Mouse (Mus musculus) midbrain, embryonic 13.5 days (tissue): ENCODE results near the gene Armcx6. TPM values are rescaled to one million over a fixed set of nuclear protein-coding genes. Genes with fewer than 3 reads are reported as not detected.
"Not testable (repeated sequence)": the region's sequence is repeated elsewhere in the genome, so short reads cannot be mapped to it uniquely, and the experiment has no call there.

Experiments
- ATAC-seq: fragments of 200-750 bp; cut with Nextera tagmentation; 2 replicates; pipeline ENCODE4 v1.8.0; 2017; ENCODE audit warnings: mild to moderate bottlenecking, moderate TSS enrichment, moderate library complexity
- H3K27ac ChIP-seq: fragments of 300-500 bp; sonication (generic); 2 replicates; pipeline ENCODE4 v1.5.1; 2015; ENCODE audit warnings: inconsistent platforms, mild to moderate bottlenecking, moderate library complexity
- H3K27me3 ChIP-seq: fragments of 300-500 bp; sonication (generic); 2 replicates; pipeline ENCODE4 v1.6.1; 2015; ENCODE audit warnings: mild to moderate bottlenecking, inconsistent platforms
- H3K36me3 ChIP-seq: fragments of 300-500 bp; sonication (generic); 2 replicates; pipeline ENCODE4 v1.6.1; 2015; ENCODE audit warnings: mild to moderate bottlenecking, inconsistent platforms
- H3K4me1 ChIP-seq: fragments of 300-500 bp; sonication (generic); replicated peaks from 2 replicates; pipeline ENCODE4 v1.6.1; 2015; ENCODE audit warnings: inconsistent platforms
- H3K4me2 ChIP-seq: fragments of 300-500 bp; sonication (generic); replicated peaks from 2 replicates; pipeline ENCODE4 v1.6.1; 2015; ENCODE audit warnings: moderate library complexity, mild to moderate bottlenecking, inconsistent platforms
- H3K4me3 ChIP-seq: fragments of 300-500 bp; sonication (generic); replicated peaks from 2 replicates; pipeline ENCODE4 v1.5.1; 2015; ENCODE audit warnings: mild to moderate bottlenecking, inconsistent platforms
- H3K9ac ChIP-seq: fragments of 300-500 bp; sonication (generic); replicated peaks from 2 replicates; pipeline ENCODE4 v1.6.1; 2015; ENCODE audit warnings: mild to moderate bottlenecking, inconsistent platforms
- H3K9me3 ChIP-seq: fragments of 300-500 bp; sonication (generic); 2 replicates; pipeline ENCODE4 v1.6.1; 2016; ENCODE audit warnings: mild to moderate bottlenecking, inconsistent platforms
- WGBS: fragments of 180-500 bp; shearing (Covaris S2); methylation state at CpG from one replicate; pipeline ENCODE4 v1.1.7; 2015; 5-methylcytosine and 5-hydroxymethylcytosine counted together
- polyA plus RNA-seq: library from polyadenylated mRNA; unstranded; fragments of >200 nt; fragmentation: Nextera tagmentation; extraction: Ambion mirVana; gene quantifications from 2 replicates; pipeline ENCODE4 v1.2.1, GENCODE M21; 2015

Gene Armcx6
- polyA plus RNA-seq: 40.2 and 42.3 TPM in 2 replicates

GRCm38 (mm10) chrX:134750764-134751592 lies at the start of gene Armcx6:
Gene Armcx6, minus strand, starts transcription at chrX:134751417.
- Histone ChIP-seq H3K4me2 (peak within 1 kb of the TSS; percentile 61), H3K9ac (peak within 1 kb of the TSS; percentile 75), H3K36me3 (no peaks in the 10 kb centered on the region), H3K27ac (peak within 1 kb of the TSS; percentile 79), H3K4me3 (peak within 1 kb of the TSS; percentile 53), H3K4me1 (peaks cover 9% of the 10 kb centered on the region), H3K9me3 (no peaks in the 10 kb centered on the region), H3K27me3 (peaks cover 41% of the 10 kb centered on the region; the same call in 1 of the 2 replicates)
- peak; percentile 93 for ATAC-seq
- 25% methylated on average over 36 of the region's 36 CpGs for WGBS

- no peaks in the 10 kb centered on the region for H3K36me3 ChIP-seq
- no peaks in the 10 kb centered on the region for H3K4me1 ChIP-seq
- WGBS: 82% methylated on average over 4 of the region's 4 CpGs
- no peak overlapping the region for H3K9ac ChIP-seq
- no peaks in the 10 kb centered on the region for H3K9me3 ChIP-seq
- no peak overlapping the region for H3K4me2 ChIP-seq
- H3K27me3 ChIP-seq: peaks cover 13% of the 10 kb centered on the region; the same call in 1 of the 2 replicates
- no peak overlapping the region for H3K4me3 ChIP-seq
- H3K27ac ChIP-seq: no peak overlapping the region
- ATAC-seq: no peak
Observed at GRCm38 (mm10) chrX:134787728-134788127, 36.5 kb upstream of the Armcx6 start.

GRCm38 (mm10) chrX:134763428-134764198 lies 12.4 kb upstream of the Armcx6 start:
- not testable (repeated sequence) for H3K4me3 ChIP-seq, H3K27ac ChIP-seq, ATAC-seq, H3K9me3 ChIP-seq, H3K36me3 ChIP-seq, H3K27me3 ChIP-seq, H3K9ac ChIP-seq, H3K4me2 ChIP-seq, H3K4me1 ChIP-seq
- WGBS: 51% methylated on average over 3 of the region's 4 CpGs

- 28% methylated on average over 13 of the region's 13 CpGs for WGBS
- Histone ChIP-seq H3K36me3 (no peaks in the 10 kb centered on the region), H3K9ac (peak overlapping the region; percentile 76), H3K27me3 (peaks cover 17% of the 10 kb centered on the region; the same call in 1 of the 2 replicates), H3K27ac (peak overlapping the region; percentile 76), H3K4me3 (peak overlapping the region; percentile 59), H3K4me1 (peaks cover 7% of the 10 kb centered on the region), H3K4me2 (peak overlapping the region; percentile 55), H3K9me3 (no peaks in the 10 kb centered on the region)
- ATAC-seq: peak; percentile 62
Observed at GRCm38 (mm10) chrX:134757293-134757995, 6.2 kb upstream of the Armcx6 start.

GRCm38 (mm10) chrX:134756434-134757292 lies 5.4 kb upstream of the Armcx6 start, which contains the start of gene Armcx3:
Gene Armcx3, plus strand, starts transcription at chrX:134756595.
- Histone ChIP-seq H3K4me3 (peak within 1 kb of the TSS; percentile 59), H3K4me1 (peaks cover 7% of the 10 kb centered on the region), H3K27me3 (peaks cover 22% of the 10 kb centered on the region; the same call in 1 of the 2 replicates), H3K9ac (peak within 1 kb of the TSS; percentile 76), H3K9me3 (no peaks in the 10 kb centered on the region), H3K27ac (peak within 1 kb of the TSS; percentile 76), H3K4me2 (peak within 1 kb of the TSS; percentile 55), H3K36me3 (no peaks in the 10 kb centered on the region)
- WGBS: 28% methylated on average over 40 of the region's 46 CpGs
- peak; percentile 91 for ATAC-seq

- Histone ChIP-seq H3K9me3 (no peaks in the 10 kb centered on the region), H3K27ac (no peak overlapping the region), H3K4me3 (no peak overlapping the region), H3K4me2 (no peak overlapping the region), H3K9ac (no peak overlapping the region), H3K4me1 (peaks cover 10% of the 10 kb centered on the region), H3K27me3 (peaks cover 32% of the 10 kb centered on the region; the same call in 1 of the 2 replicates), H3K36me3 (no peaks in the 10 kb centered on the region)
- no peak for ATAC-seq
- WGBS: 26% methylated on average over 4 of the region's 4 CpGs
Observed at GRCm38 (mm10) chrX:134752584-134752983, 1.4 kb upstream of the Armcx6 start.

- Histone ChIP-seq H3K4me1 (peaks cover 9% of the 10 kb centered on the region), H3K36me3 (no peaks in the 10 kb centered on the region), H3K4me2 (no peak overlapping the region), H3K9ac (no peak overlapping the region), H3K4me3 (no peak overlapping the region), H3K27ac (no peak overlapping the region), H3K9me3 (no peaks in the 10 kb centered on the region), H3K27me3 (peaks cover 32% of the 10 kb centered on the region; the same call in 1 of the 2 replicates)
- WGBS: 53% methylated on average over 2 of the region's 2 CpGs
- ATAC-seq: no peak
Observed at GRCm38 (mm10) chrX:134751910-134752309, 693 bp upstream of the Armcx6 start.

- H3K4me2 ChIP-seq: no peak overlapping the region
- no peak overlapping the region for H3K27ac ChIP-seq
- no peak overlapping the region for H3K4me3 ChIP-seq
- H3K27me3 ChIP-seq: peaks cover 28% of the 10 kb centered on the region; the same call in 1 of the 2 replicates
- peak; percentile 12; the same call in 1 of the 2 replicates for ATAC-seq
- H3K9me3 ChIP-seq: no peaks in the 10 kb centered on the region
- WGBS: 32% methylated on average over 5 of the region's 5 CpGs
- no peaks in the 10 kb centered on the region for H3K36me3 ChIP-seq
- H3K4me1 ChIP-seq: peaks cover 9% of the 10 kb centered on the region
- no peak overlapping the region for H3K9ac ChIP-seq
Observed at GRCm38 (mm10) chrX:134746459-134746858, 4.8 kb downstream of the Armcx6 start.

GRCm38 (mm10) chrX:134741862-134742261 lies 9.4 kb downstream of the Armcx6 start:
- H3K9ac ChIP-seq: no peak overlapping the region
- peaks cover 25% of the 10 kb centered on the region; the same call in 1 of the 2 replicates for H3K27me3 ChIP-seq
- no peak overlapping the region for H3K4me3 ChIP-seq
- WGBS: 69% methylated on average over 5 of the region's 5 CpGs
- H3K36me3 ChIP-seq: no peaks in the 10 kb centered on the region
- ATAC-seq: no peak
- H3K4me2 ChIP-seq: no peak overlapping the region
- no peaks in the 10 kb centered on the region for H3K4me1 ChIP-seq
- no peak overlapping the region for H3K27ac ChIP-seq
- no peaks in the 10 kb centered on the region for H3K9me3 ChIP-seq

GRCm38 (mm10) chrX:134739160-134739559 lies 12.1 kb downstream of the Armcx6 start:
- Histone ChIP-seq H3K36me3 (no peaks in the 10 kb centered on the region), H3K9ac (no peak overlapping the region), H3K27me3 (peaks cover 27% of the 10 kb centered on the region), H3K4me3 (no peak overlapping the region), H3K4me1 (no peaks in the 10 kb centered on the region), H3K27ac (no peak overlapping the region), H3K4me2 (no peak overlapping the region), H3K9me3 (no peaks in the 10 kb centered on the region)
- 66% methylated on average over 4 of the region's 4 CpGs for WGBS
- no peak for ATAC-seq

- Histone ChIP-seq H3K9ac (no peak overlapping the region), H3K27me3 (peaks cover 32% of the 10 kb centered on the region), H3K9me3 (no peaks in the 10 kb centered on the region), H3K27ac (no peak overlapping the region), H3K4me3 (no peak overlapping the region), H3K4me2 (no peak overlapping the region), H3K36me3 (no peaks in the 10 kb centered on the region), H3K4me1 (no peaks in the 10 kb centered on the region)
- no peak for ATAC-seq
- 94% methylated on average over 1 of the region's 1 CpGs for WGBS
Observed at GRCm38 (mm10) chrX:134737796-134738195, 13.4 kb downstream of the Armcx6 start.
